Mouse (Mus musculus): ENCODE results near the gene Tm4sf19. TPM values are rescaled to one million over a fixed set of nuclear protein-coding genes. Genes with fewer than 3 reads are reported as not detected.
"Not testable (repeated sequence)": the region's sequence is repeated elsewhere in the genome, so short reads cannot be mapped to it uniquely, and the experiment has no call there.

The Tm4sf19 gene
- polyA plus RNA-seq, 1 experiment from 2014 or later = not detected

GRCm38 (mm10) chr16:32434066-32434465 lies 33.8 kb downstream of the Tm4sf19 start:
- TF ChIP-seq CTCF (IDR thresholded peaks at IDR 0.05; ENCODE audit: low read depth) = no peak
- no peaks in the 10 kb centered on the region for H3K27me3 ChIP-seq (ENCODE audit: insufficient read depth, low read length)
- H3K9me3 ChIP-seq (replicated peaks; ENCODE audit: low read length) = no peaks in the 10 kb centered on the region
- no peak overlapping the region for H3K9ac ChIP-seq (ENCODE audit: low read depth, low read length)
- DNase-seq (ENCODE audit: low spot score) = no peak
- no peak overlapping the region for H3K4me2 ChIP-seq (ENCODE audit: low read length)
- no peak overlapping the region for H3K27ac ChIP-seq
- H3K36me3 ChIP-seq (ENCODE audit: insufficient read depth, low read length) = no peaks in the 10 kb centered on the region
- H3K4me3 ChIP-seq (replicated peaks; ENCODE audit: low read depth, low read length) = no peak overlapping the region
- H3K4me1 ChIP-seq (replicated peaks; ENCODE audit: insufficient read depth, low read length) = 0 out of 2 replicates have a peak, but pooled peaks cover 2% of the 10 kb centered on the region
- 54% methylated on average over 6 of the region's 6 CpGs for WGBS
- ATAC-seq (replicated peaks; ENCODE audit: low FRiP score, low read depth) = no peak

- Histone ChIP-seq H3K27ac (no peak overlapping the region), H3K4me1 (replicated peaks; ENCODE audit: insufficient read depth, low read length) (0 out of 2 replicates have a peak, but pooled peaks cover 1% of the 10 kb centered on the region), H3K27me3 (ENCODE audit: insufficient read depth, low read length) (no peaks in the 10 kb centered on the region), H3K4me3 (replicated peaks; ENCODE audit: low read depth, low read length) (no peak overlapping the region), H3K36me3 (ENCODE audit: insufficient read depth, low read length) (no peaks in the 10 kb centered on the region), H3K9me3 (replicated peaks; ENCODE audit: low read length) (no peaks in the 10 kb centered on the region), H3K9ac (ENCODE audit: low read depth, low read length) (no peak overlapping the region), H3K4me2 (ENCODE audit: low read length) (no peak overlapping the region)
- DNase-seq (ENCODE audit: low spot score) = no peak
- TF ChIP-seq CTCF (IDR thresholded peaks at IDR 0.05; ENCODE audit: low read depth) = no peak
- ATAC-seq (replicated peaks; ENCODE audit: low FRiP score, low read depth) = no peak
Observed at GRCm38 (mm10) chr16:32434691-32435090, 34.4 kb downstream of the Tm4sf19 start.

- no peak overlapping the region for H3K4me3 ChIP-seq (replicated peaks; ENCODE audit: low read depth, low read length)
- no peak for DNase-seq (ENCODE audit: low spot score)
- no peaks in the 10 kb centered on the region for H3K4me1 ChIP-seq (replicated peaks; ENCODE audit: insufficient read depth, low read length)
- no peak for ATAC-seq (replicated peaks; ENCODE audit: low FRiP score, low read depth)
- H3K9ac ChIP-seq (ENCODE audit: low read depth, low read length) = no peak overlapping the region
- no peaks in the 10 kb centered on the region for H3K36me3 ChIP-seq (ENCODE audit: insufficient read depth, low read length)
- no peaks in the 10 kb centered on the region for H3K27me3 ChIP-seq (ENCODE audit: insufficient read depth, low read length)
- TF ChIP-seq CTCF (IDR thresholded peaks at IDR 0.05; ENCODE audit: low read depth) = no peak
- 79% methylated on average over 1 of the region's 1 CpGs for WGBS
- no peak overlapping the region for H3K27ac ChIP-seq
- H3K4me2 ChIP-seq (ENCODE audit: low read length) = no peak overlapping the region
- H3K9me3 ChIP-seq (replicated peaks; ENCODE audit: low read length) = no peaks in the 10 kb centered on the region
Observed at GRCm38 (mm10) chr16:32436657-32437056, 36.4 kb downstream of the Tm4sf19 start.

- Histone ChIP-seq H3K4me2 (ENCODE audit: low read length) (no peak overlapping the region), H3K27me3 (ENCODE audit: insufficient read depth, low read length) (no peaks in the 10 kb centered on the region), H3K36me3 (ENCODE audit: insufficient read depth, low read length) (no peaks in the 10 kb centered on the region), H3K9ac (ENCODE audit: low read depth, low read length) (no peak overlapping the region), H3K4me1 (replicated peaks; ENCODE audit: insufficient read depth, low read length) (no peaks in the 10 kb centered on the region), H3K4me3 (replicated peaks; ENCODE audit: low read depth, low read length) (no peak overlapping the region), H3K27ac (no peak overlapping the region), H3K9me3 (replicated peaks; ENCODE audit: low read length) (no peaks in the 10 kb centered on the region)
- 95% methylated on average over 1 of the region's 1 CpGs for WGBS
- no peak for ATAC-seq (replicated peaks; ENCODE audit: low FRiP score, low read depth)
- DNase-seq (ENCODE audit: low spot score) = no peak
- TF ChIP-seq CTCF (IDR thresholded peaks at IDR 0.05; ENCODE audit: low read depth) = no peak
Observed at GRCm38 (mm10) chr16:32437266-32437665, 37.0 kb downstream of the Tm4sf19 start.

- no peaks in the 10 kb centered on the region for H3K9me3 ChIP-seq (replicated peaks; ENCODE audit: low read length)
- no peaks in the 10 kb centered on the region for H3K4me1 ChIP-seq (replicated peaks; ENCODE audit: insufficient read depth, low read length)
- H3K4me2 ChIP-seq (ENCODE audit: low read length) = no peak overlapping the region
- DNase-seq (ENCODE audit: low spot score) (no peak), ATAC-seq (replicated peaks; ENCODE audit: low FRiP score, low read depth) (no peak)
- no peak overlapping the region for H3K27ac ChIP-seq
- no peaks in the 10 kb centered on the region for H3K27me3 ChIP-seq (ENCODE audit: insufficient read depth, low read length)
- no peak overlapping the region for H3K9ac ChIP-seq (ENCODE audit: low read depth, low read length)
- H3K4me3 ChIP-seq (replicated peaks; ENCODE audit: low read depth, low read length) = no peak overlapping the region
- no peak for TF ChIP-seq CTCF (IDR thresholded peaks at IDR 0.05; ENCODE audit: low read depth)
- 85% methylated on average over 3 of the region's 3 CpGs for WGBS
- 0 out of 2 replicates have a peak, but pooled peaks cover 1% of the 10 kb centered on the region for H3K36me3 ChIP-seq (ENCODE audit: insufficient read depth, low read length)
Observed at GRCm38 (mm10) chr16:32441432-32441831, 41.1 kb downstream of the Tm4sf19 start.

GRCm38 (mm10) chr16:32444615-32445014 lies 44.3 kb downstream of the Tm4sf19 start:
- not testable (repeated sequence) for H3K9me3 ChIP-seq (replicated peaks; ENCODE audit: low read length); H3K4me1 ChIP-seq (replicated peaks; ENCODE audit: insufficient read depth, low read length); H3K4me2 ChIP-seq (ENCODE audit: low read length); H3K27me3 ChIP-seq (ENCODE audit: insufficient read depth, low read length); H3K9ac ChIP-seq (ENCODE audit: low read depth, low read length); H3K27ac ChIP-seq; H3K4me3 ChIP-seq (replicated peaks; ENCODE audit: low read depth, low read length); DNase-seq (ENCODE audit: low spot score); ATAC-seq (replicated peaks; ENCODE audit: low FRiP score, low read depth); H3K36me3 ChIP-seq (ENCODE audit: insufficient read depth, low read length)
- WGBS = 88% methylated on average over 3 of the region's 3 CpGs

GRCm38 (mm10) chr16:32445558-32445957 lies 45.3 kb downstream of the Tm4sf19 start:
- H3K4me2 ChIP-seq (ENCODE audit: low read length) = no peak overlapping the region
- H3K27ac ChIP-seq = no peak overlapping the region
- no peak for DNase-seq (ENCODE audit: low spot score)
- no peak for ATAC-seq (replicated peaks; ENCODE audit: low FRiP score, low read depth)
- TF ChIP-seq CTCF (IDR thresholded peaks at IDR 0.05; ENCODE audit: low read depth) = no peak
- 91% methylated on average over 1 of the region's 1 CpGs for WGBS
- H3K9me3 ChIP-seq (replicated peaks; ENCODE audit: low read length) = no peaks in the 10 kb centered on the region
- no peak overlapping the region for H3K4me3 ChIP-seq (replicated peaks; ENCODE audit: low read depth, low read length)
- no peaks in the 10 kb centered on the region for H3K27me3 ChIP-seq (ENCODE audit: insufficient read depth, low read length)
- H3K9ac ChIP-seq (ENCODE audit: low read depth, low read length) = no peak overlapping the region
- H3K4me1 ChIP-seq (replicated peaks; ENCODE audit: insufficient read depth, low read length) = no peaks in the 10 kb centered on the region
- 0 out of 2 replicates have a peak, but pooled peaks cover 4% of the 10 kb centered on the region for H3K36me3 ChIP-seq (ENCODE audit: insufficient read depth, low read length)

Measured in kidney, postnatal 0 days (tissue).